Mouse (Mus musculus) intestine, embryonic 15.5 days (tissue): ENCODE measurements at regions not wholly inside any gene's neighbourhood (a gene's known extent, or its start where the extent isn't known, plus 50 kb on each side); places are given as distances from the start of the nearest gene placed in this dataset.
"Not testable (repeated sequence)": the region's sequence is repeated elsewhere in the genome, so short reads cannot be mapped to it uniquely, and the experiment has no call there.

Experiments used
- ATAC-seq: fragments of 200-750 bp; cut with Nextera tagmentation; 2 replicates; pipeline ENCODE4 v1.8.0; 2017; ENCODE audit warnings: moderate TSS enrichment, moderate library complexity
- H3K27ac ChIP-seq: fragments of 300-500 bp; sonication (generic); 2 replicates; pipeline ENCODE4 v1.5.1; 2015; ENCODE audit warnings: mild to moderate bottlenecking, inconsistent platforms
- H3K27me3 ChIP-seq: fragments of 300-500 bp; sonication (generic); replicated peaks from 2 replicates; pipeline ENCODE4 v1.6.1; 2015; ENCODE audit warnings: inconsistent platforms
- H3K36me3 ChIP-seq: fragments of 300-500 bp; sonication (generic); 2 replicates; pipeline ENCODE4 v1.6.1; 2015; ENCODE audit warnings: inconsistent platforms
- H3K4me1 ChIP-seq: fragments of 300-500 bp; sonication (generic); replicated peaks from 2 replicates; pipeline ENCODE4 v1.6.1; 2015; ENCODE audit warnings: inconsistent platforms
- H3K4me2 ChIP-seq: fragments of 300-500 bp; sonication (generic); replicated peaks from 2 replicates; pipeline ENCODE4 v1.6.1; 2015; ENCODE audit warnings: mild to moderate bottlenecking, inconsistent platforms
- H3K4me3 ChIP-seq: fragments of 300-500 bp; sonication (generic); replicated peaks from 2 replicates; pipeline ENCODE4 v1.5.1; 2015; ENCODE audit warnings: inconsistent platforms
- H3K9ac ChIP-seq: fragments of 300-500 bp; sonication (generic); 2 replicates; pipeline ENCODE4 v1.6.1; 2015; ENCODE audit warnings: inconsistent platforms
- H3K9me3 ChIP-seq: fragments of 300-500 bp; sonication (generic); 2 replicates; pipeline ENCODE4 v1.6.1; 2016; ENCODE audit warnings: inconsistent platforms
- WGBS: fragments of 180-500 bp; shearing (Covaris S2); methylation state at CpG from one replicate; pipeline ENCODE4 v1.1.7; 2015; 5-methylcytosine and 5-hydroxymethylcytosine counted together

- Histone ChIP-seq H3K4me3 (no peak overlapping the region), H3K27me3 (no peaks in the 10 kb centered on the region), H3K9me3 (no peaks in the 10 kb centered on the region), H3K36me3 (no peaks in the 10 kb centered on the region), H3K4me2 (no peak overlapping the region), H3K27ac (no peak overlapping the region), H3K4me1 (no peaks in the 10 kb centered on the region), H3K9ac (no peak overlapping the region)
- WGBS: 89% methylated on average over 4 of the region's 4 CpGs
- no peak for ATAC-seq
These were observed 60.6 kb upstream of the Helt start for GRCm38 (mm10) chr8:46355066-46355465.

- 89% methylated on average over 9 of the region's 9 CpGs for WGBS
- H3K4me1 ChIP-seq, H3K36me3 ChIP-seq, H3K4me2 ChIP-seq, H3K27ac ChIP-seq, H3K27me3 ChIP-seq, H3K9ac ChIP-seq, H3K4me3 ChIP-seq, H3K9me3 ChIP-seq, ATAC-seq: not testable (repeated sequence)
These were observed 63.5 kb upstream of the Helt start for GRCm38 (mm10) chr8:46357961-46358360.

DNA sequence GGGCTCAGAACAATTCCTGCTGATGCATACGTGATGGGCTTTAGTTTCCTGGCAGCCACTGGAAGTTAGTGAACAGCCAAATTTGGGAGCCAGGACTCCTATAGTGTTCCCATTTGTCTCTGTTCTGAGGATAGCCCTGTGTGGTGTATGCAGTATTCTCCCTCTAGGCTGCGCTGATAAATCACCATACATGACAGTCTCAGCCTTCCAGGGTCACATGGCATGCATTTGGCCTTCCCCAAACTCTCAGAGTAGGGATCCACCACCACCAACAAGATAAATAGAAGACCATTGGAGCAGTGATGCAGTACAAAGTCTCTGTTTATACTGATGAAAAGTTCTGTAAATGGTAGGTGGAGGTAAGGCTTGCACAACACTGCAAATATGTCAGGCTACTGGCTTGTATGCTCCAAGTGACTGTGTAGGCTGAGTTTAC, 68.4 kb upstream of the Helt start:
- no peak for ATAC-seq
- 88% methylated on average over 2 of the region's 2 CpGs for WGBS

DNA sequence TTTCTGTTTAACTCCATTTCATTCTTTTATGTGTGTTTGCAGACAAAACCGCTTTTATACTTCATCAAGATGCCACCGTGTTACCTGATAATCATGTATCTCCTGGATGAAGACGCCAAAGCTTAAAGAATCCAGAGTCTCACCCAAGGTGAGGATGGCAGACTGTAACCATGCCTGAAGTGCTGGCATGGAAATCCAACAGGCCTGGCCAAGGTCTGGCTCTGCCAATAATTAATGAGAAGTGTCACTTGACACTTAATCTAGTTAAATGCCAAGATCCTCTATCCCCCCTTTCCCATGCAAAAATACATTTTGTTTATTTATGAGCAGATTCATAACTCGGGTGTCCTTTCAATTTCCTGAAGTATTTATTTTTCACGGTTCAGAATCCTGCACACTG, 71.2 kb upstream of the Helt start:
- H3K27ac ChIP-seq: no peak overlapping the region
- no peaks in the 10 kb centered on the region for H3K36me3 ChIP-seq
- H3K9me3 ChIP-seq: no peaks in the 10 kb centered on the region
- ATAC-seq: no peak
- 81% methylated on average over 5 of the region's 5 CpGs for WGBS
- H3K4me1 ChIP-seq: no peaks in the 10 kb centered on the region
- no peaks in the 10 kb centered on the region for H3K27me3 ChIP-seq
- H3K4me3 ChIP-seq: no peak overlapping the region
- no peak overlapping the region for H3K4me2 ChIP-seq
- H3K9ac ChIP-seq: no peak overlapping the region

More for the DNA sequence above, 68.4 kb upstream of the Helt start:
- Histone ChIP-seq H3K27ac (no peak overlapping the region), H3K27me3 (no peaks in the 10 kb centered on the region), H3K4me2 (no peak overlapping the region), H3K4me1 (no peaks in the 10 kb centered on the region), H3K36me3 (no peaks in the 10 kb centered on the region), H3K4me3 (no peak overlapping the region), H3K9ac (no peak overlapping the region), H3K9me3 (no peaks in the 10 kb centered on the region)

- no peak overlapping the region for H3K27ac ChIP-seq
- no peak overlapping the region for H3K4me2 ChIP-seq
- no peaks in the 10 kb centered on the region for H3K27me3 ChIP-seq
- no peaks in the 10 kb centered on the region for H3K36me3 ChIP-seq
- no peak for ATAC-seq
- no peaks in the 10 kb centered on the region for H3K4me1 ChIP-seq
- no peaks in the 10 kb centered on the region for H3K9me3 ChIP-seq
- H3K4me3 ChIP-seq: no peak overlapping the region
- H3K9ac ChIP-seq: no peak overlapping the region
- 84% methylated on average over 3 of the region's 3 CpGs for WGBS
These were observed 72.7 kb upstream of the Helt start for GRCm38 (mm10) chr8:46367125-46367524.

DNA sequence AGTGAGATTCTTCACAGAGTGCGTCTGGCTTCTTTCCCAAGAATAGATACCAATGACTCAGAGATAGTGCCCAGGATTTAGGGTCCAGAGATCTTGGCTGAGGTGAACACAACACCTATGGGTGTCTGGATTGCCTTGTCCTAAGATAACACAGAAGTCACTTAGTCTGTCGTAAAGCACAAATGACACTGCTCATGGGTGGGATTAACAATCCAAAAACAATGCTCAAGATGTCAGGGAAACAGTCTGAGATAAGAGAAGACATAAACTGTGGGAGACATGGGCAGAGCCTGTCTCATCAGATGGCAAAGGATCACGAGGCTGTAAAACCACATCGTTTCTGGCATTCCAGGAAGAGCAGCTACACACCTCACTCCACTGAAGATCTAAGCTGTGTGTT, 79.6 kb upstream of the Helt start:
- Histone ChIP-seq H3K27me3 (no peaks in the 10 kb centered on the region), H3K27ac (no peak overlapping the region), H3K9ac (no peak overlapping the region), H3K9me3 (no peaks in the 10 kb centered on the region), H3K36me3 (no peaks in the 10 kb centered on the region), H3K4me3 (no peak overlapping the region), H3K4me1 (no peaks in the 10 kb centered on the region), H3K4me2 (no peak overlapping the region)
- WGBS: 43% methylated on average over 4 of the region's 4 CpGs
- no peak for ATAC-seq

DNA sequence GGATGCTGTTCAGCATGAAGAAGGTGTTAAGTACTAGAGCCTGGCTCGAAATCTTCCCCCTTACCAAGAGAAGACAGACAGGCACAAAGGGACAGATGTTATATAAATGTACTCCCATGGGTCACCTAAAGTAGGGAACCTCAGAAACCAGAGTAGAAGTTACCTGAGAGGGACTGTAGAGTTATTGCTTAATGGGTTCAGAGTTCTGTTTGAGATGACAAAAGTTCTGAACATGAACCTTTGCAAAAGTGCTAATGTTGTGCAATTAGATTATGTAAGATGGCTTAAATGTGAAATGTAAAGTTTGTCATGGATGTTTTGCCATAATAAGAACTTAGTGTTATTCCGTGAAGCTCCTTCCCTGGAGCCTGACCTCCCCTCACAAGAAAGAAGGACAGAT, 81.5 kb upstream of the Helt start:
- WGBS: 80% methylated on average over 2 of the region's 2 CpGs
- H3K9me3 ChIP-seq: no peaks in the 10 kb centered on the region
- H3K4me2 ChIP-seq: no peak overlapping the region
- no peak overlapping the region for H3K4me3 ChIP-seq
- no peaks in the 10 kb centered on the region for H3K27me3 ChIP-seq
- no peak overlapping the region for H3K27ac ChIP-seq
- no peak for ATAC-seq
- H3K4me1 ChIP-seq: no peaks in the 10 kb centered on the region
- no peaks in the 10 kb centered on the region for H3K36me3 ChIP-seq
- H3K9ac ChIP-seq: no peak overlapping the region

DNA sequence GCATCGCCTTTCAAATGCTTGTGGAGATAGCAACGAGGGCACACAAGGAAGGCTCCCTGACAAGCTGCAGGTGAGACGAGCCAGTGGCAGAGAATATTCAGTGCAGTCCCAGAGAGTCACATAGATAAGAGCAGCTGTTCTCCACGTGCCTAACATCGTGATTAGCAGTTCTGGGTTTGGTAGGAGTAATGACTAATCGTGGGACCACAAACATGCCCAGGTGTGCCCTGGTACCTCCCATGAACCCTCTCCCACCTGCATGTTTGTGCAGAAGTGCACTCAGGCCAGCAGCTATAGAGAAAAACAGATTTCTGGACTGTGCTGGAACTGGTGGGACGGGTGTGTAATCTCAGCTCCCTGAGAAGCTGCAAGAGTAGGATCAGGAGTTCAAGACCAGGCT, 85.9 kb upstream of the Acsl1 start:
- no peaks in the 10 kb centered on the region for H3K9me3 ChIP-seq
- peak; percentile 70 for ATAC-seq
- no peaks in the 10 kb centered on the region for H3K4me1 ChIP-seq
- no peak overlapping the region for H3K4me2 ChIP-seq
- WGBS: 63% methylated on average over 7 of the region's 7 CpGs
- H3K27me3 ChIP-seq: no peaks in the 10 kb centered on the region
- H3K36me3 ChIP-seq: no peaks in the 10 kb centered on the region
- no peak overlapping the region for H3K9ac ChIP-seq
- no peak overlapping the region for H3K4me3 ChIP-seq
- no peak overlapping the region for H3K27ac ChIP-seq

DNA sequence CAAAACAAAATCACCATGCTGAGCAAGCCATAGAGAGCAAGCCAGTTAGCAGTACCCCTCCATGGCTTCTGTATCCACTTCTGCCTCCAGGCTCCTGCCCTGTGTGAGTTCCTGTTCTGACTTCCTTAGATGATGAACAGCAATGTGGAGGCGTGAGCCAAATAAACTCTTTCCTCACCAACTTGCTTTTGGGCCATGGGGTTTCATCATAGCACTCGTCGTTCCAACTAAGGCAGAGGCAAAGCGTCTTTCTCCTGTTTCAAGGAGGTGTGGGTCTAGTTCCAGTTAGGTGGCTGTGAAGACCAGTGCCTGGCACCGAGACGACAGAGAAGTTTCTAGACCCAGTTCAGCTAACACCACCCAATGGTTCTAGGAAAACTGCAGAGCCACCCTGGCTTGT, 85.0 kb upstream of the Acsl1 start:
- Histone ChIP-seq H3K36me3 (no peaks in the 10 kb centered on the region), H3K27me3 (no peaks in the 10 kb centered on the region), H3K9me3 (no peaks in the 10 kb centered on the region), H3K9ac (no peak overlapping the region), H3K4me2 (no peak overlapping the region), H3K4me1 (no peaks in the 10 kb centered on the region), H3K4me3 (no peak overlapping the region), H3K27ac (no peak overlapping the region)
- ATAC-seq: no peak
- 90% methylated on average over 6 of the region's 6 CpGs for WGBS

- H3K4me1 ChIP-seq: no peaks in the 10 kb centered on the region
- H3K9me3 ChIP-seq: no peaks in the 10 kb centered on the region
- H3K36me3 ChIP-seq: no peaks in the 10 kb centered on the region
- 0 out of 2 replicates have a peak, but pooled peaks have one; percentile 41 for ATAC-seq
- H3K4me2 ChIP-seq: no peak overlapping the region
- H3K4me3 ChIP-seq: no peak overlapping the region
- H3K27ac ChIP-seq: no peak overlapping the region
- H3K9ac ChIP-seq: no peak overlapping the region
- no peaks in the 10 kb centered on the region for H3K27me3 ChIP-seq
- 78% methylated on average over 4 of the region's 4 CpGs for WGBS
These were observed 84.3 kb upstream of the Acsl1 start for GRCm38 (mm10) chr8:46386553-46386952.

DNA sequence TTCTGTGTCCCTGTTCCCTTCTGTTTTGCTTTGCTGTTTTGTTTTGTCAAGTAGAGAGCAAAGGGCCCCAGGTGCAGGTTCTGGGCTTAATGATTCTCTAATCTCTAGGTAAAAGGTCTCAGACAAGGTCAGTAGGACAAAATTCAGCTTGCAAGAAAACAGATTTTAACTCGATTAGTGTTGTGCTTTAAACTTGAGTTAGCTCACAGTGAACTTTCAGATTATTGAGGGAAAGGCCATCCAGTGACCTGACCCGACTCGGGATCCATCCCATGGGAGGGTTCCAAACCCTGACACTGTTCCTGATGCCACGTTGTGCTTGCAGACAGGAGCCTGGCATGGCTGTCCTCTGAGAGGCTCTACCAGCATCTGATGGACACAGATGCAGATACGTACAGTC, 83.8 kb upstream of the Acsl1 start:
- Histone ChIP-seq H3K27ac (no peak overlapping the region), H3K9me3 (no peaks in the 10 kb centered on the region), H3K4me1 (no peaks in the 10 kb centered on the region), H3K27me3 (no peaks in the 10 kb centered on the region), H3K36me3 (no peaks in the 10 kb centered on the region), H3K9ac (no peak overlapping the region), H3K4me2 (no peak overlapping the region), H3K4me3 (no peak overlapping the region)
- 75% methylated on average over 5 of the region's 5 CpGs for WGBS
- no peak; the same call in 1 of the 2 replicates for ATAC-seq

GRCm38 (mm10) chr8:46388421-46388820, 82.4 kb upstream of the Acsl1 start:
- H3K9me3 ChIP-seq: no peaks in the 10 kb centered on the region
- no peaks in the 10 kb centered on the region for H3K4me1 ChIP-seq
- WGBS: 78% methylated on average over 3 of the region's 3 CpGs
- no peak overlapping the region for H3K9ac ChIP-seq
- no peak for ATAC-seq
- no peaks in the 10 kb centered on the region for H3K36me3 ChIP-seq
- H3K27ac ChIP-seq: no peak overlapping the region
- no peaks in the 10 kb centered on the region for H3K27me3 ChIP-seq
- no peak overlapping the region for H3K4me3 ChIP-seq
- no peak overlapping the region for H3K4me2 ChIP-seq

GRCm38 (mm10) chr8:46390431-46390830, 80.4 kb upstream of the Acsl1 start:
- WGBS: 75% methylated on average over 6 of the region's 6 CpGs
- H3K4me1 ChIP-seq: no peaks in the 10 kb centered on the region

DNA sequence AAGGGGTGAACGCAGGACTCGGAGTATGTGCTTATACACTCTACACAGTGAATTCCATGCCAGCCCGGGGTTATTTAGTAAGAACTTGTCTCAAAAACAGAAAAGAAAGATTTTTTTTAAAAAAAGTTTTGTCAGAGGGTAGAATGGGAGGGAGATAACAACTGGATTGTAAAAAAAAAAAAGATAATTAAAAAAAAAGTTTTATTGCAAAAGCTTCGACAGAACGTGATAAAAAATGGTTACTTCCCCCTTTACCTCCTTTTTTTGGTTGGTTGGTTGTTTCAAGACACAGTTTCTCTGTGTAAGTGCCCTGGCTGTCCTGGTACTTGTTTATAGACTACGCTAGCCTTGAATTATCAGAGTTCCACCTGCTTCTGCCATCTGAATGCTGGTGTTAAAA, 79.2 kb upstream of the Acsl1 start:
- Histone ChIP-seq H3K36me3 (no peaks in the 10 kb centered on the region), H3K27ac (no peak overlapping the region), H3K9me3 (no peaks in the 10 kb centered on the region), H3K27me3 (no peaks in the 10 kb centered on the region), H3K4me2 (no peak overlapping the region), H3K9ac (no peak overlapping the region), H3K4me3 (no peak overlapping the region), H3K4me1 (no peaks in the 10 kb centered on the region)
- 79% methylated on average over 6 of the region's 6 CpGs for WGBS
- no peak for ATAC-seq

More at GRCm38 (mm10) chr8:46390431-46390830, 80.4 kb upstream of the Acsl1 start:
- Histone ChIP-seq H3K27ac (no peak overlapping the region), H3K27me3 (no peaks in the 10 kb centered on the region), H3K9me3 (no peaks in the 10 kb centered on the region), H3K4me2 (no peak overlapping the region), H3K9ac (no peak overlapping the region), H3K4me3 (no peak overlapping the region), H3K36me3 (no peaks in the 10 kb centered on the region)
- ATAC-seq: no peak
